Mouse (Mus musculus): Measurements from ENCODE around the gene Gnai2. TPM values are rescaled to one million over a fixed set of nuclear protein-coding genes. Genes with fewer than 3 reads are reported as not detected.
A peak's percentile ranks its signal among the peaks of the same experiment; 100 is the strongest.

Gnai2 gene
- polyA plus RNA-seq, 1 experiment from 2014 or later = 233 TPM

DNA sequence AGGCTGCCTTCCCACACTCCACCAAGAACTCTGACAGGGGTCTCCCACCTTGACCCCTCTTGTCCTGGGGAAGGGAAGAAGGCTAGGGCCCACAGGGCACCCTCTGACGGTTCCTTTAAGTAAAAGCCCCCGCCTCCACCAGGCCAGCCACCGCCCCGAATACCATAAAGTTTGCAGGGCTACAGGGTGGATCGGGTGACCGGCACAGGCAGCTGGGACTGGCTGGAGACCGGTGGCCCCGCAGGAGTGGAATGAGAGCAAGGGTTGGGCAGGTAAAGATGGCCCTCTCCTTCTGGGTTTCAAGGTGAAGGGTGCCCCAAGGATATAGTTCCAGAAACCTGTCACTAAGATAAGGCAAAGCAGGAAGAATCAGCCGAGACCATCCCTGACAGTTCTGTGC lies 28.6 kb downstream of the Gnai2 start:
- 24% methylated on average over 9 of the region's 9 CpGs for WGBS
- Histone ChIP-seq H3K27ac (ENCODE audit: low read depth, low read length) (no peak overlapping the region), H3K9ac (ENCODE audit: low read depth, low read length) (no peak overlapping the region), H3K9me3 (ENCODE audit: control insufficient read depth, low read length) (no peaks in the 10 kb centered on the region), H3K36me3 (ENCODE audit: control insufficient read depth, insufficient read depth, low read length) (no peaks in the 10 kb centered on the region), H3K4me3 (ENCODE audit: low read depth, low read length) (no peak overlapping the region), H3K4me1 (replicated peaks; ENCODE audit: control insufficient read depth, insufficient read depth, low read length) (peaks cover 26% of the 10 kb centered on the region), H3K4me2 (no peak overlapping the region), H3K27me3 (replicated peaks; ENCODE audit: control insufficient read depth, insufficient read depth, low read length) (no peaks in the 10 kb centered on the region; the same call in 1 of the 2 replicates)
- ATAC-seq (replicated peaks; ENCODE audit: low FRiP score) = no peak
- DNase-seq (ENCODE audit: low spot score) = no peak

- H3K4me2 ChIP-seq = no peak overlapping the region
- H3K27ac ChIP-seq (ENCODE audit: low read depth, low read length) = no peak overlapping the region
- H3K36me3 ChIP-seq (ENCODE audit: control insufficient read depth, insufficient read depth, low read length) = no peaks in the 10 kb centered on the region
- H3K9ac ChIP-seq (ENCODE audit: low read depth, low read length) = no peak overlapping the region
- peaks cover 8% of the 10 kb centered on the region for H3K27me3 ChIP-seq (replicated peaks; ENCODE audit: control insufficient read depth, insufficient read depth, low read length)
- H3K4me3 ChIP-seq (ENCODE audit: low read depth, low read length) = no peak overlapping the region
- WGBS = 48% methylated on average over 23 of the region's 23 CpGs
- DNase-seq (ENCODE audit: low spot score) (no peak), ATAC-seq (replicated peaks; ENCODE audit: low FRiP score) (no peak)
- peaks cover 21% of the 10 kb centered on the region for H3K4me1 ChIP-seq (replicated peaks; ENCODE audit: control insufficient read depth, insufficient read depth, low read length)
- H3K9me3 ChIP-seq (ENCODE audit: control insufficient read depth, low read length) = no peaks in the 10 kb centered on the region
Observed at GRCm38 (mm10) chr9:107605041-107605661, 30.0 kb downstream of the Gnai2 start.

DNA sequence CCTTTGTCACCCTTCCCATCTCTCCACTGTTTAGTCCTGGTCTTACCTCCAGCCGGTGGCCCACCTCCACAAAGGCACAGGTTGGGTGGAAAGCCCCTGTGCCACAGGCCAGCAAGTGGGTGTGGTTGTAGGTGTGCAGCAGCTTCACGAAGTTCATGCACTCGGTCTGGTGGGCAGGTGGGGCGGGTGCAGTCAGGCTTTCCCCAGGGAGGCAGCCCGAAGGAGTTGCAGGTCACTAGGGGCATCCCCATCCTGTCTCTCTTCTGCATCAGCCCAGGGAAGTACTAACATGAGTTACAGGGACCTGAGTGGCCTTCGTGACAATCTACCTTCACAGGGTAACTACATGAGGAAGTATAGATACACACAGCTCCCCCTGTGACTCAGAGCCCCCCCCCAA lies 31.9 kb downstream of the Gnai2 start:
- Histone ChIP-seq H3K4me2 (no peak overlapping the region), H3K36me3 (ENCODE audit: control insufficient read depth, insufficient read depth, low read length) (no peaks in the 10 kb centered on the region), H3K27ac (ENCODE audit: low read depth, low read length) (no peak overlapping the region), H3K9me3 (ENCODE audit: control insufficient read depth, low read length) (no peaks in the 10 kb centered on the region), H3K4me3 (ENCODE audit: low read depth, low read length) (no peak overlapping the region), H3K27me3 (replicated peaks; ENCODE audit: control insufficient read depth, insufficient read depth, low read length) (peaks cover 24% of the 10 kb centered on the region), H3K4me1 (replicated peaks; ENCODE audit: control insufficient read depth, insufficient read depth, low read length) (peaks cover 15% of the 10 kb centered on the region), H3K9ac (ENCODE audit: low read depth, low read length) (no peak overlapping the region)
- ATAC-seq (replicated peaks; ENCODE audit: low FRiP score) (no peak), DNase-seq (ENCODE audit: low spot score) (no peak)
- WGBS = 72% methylated on average over 6 of the region's 6 CpGs

- peak overlapping the region; percentile 18; the same call in 1 of the 2 replicates for H3K4me3 ChIP-seq (ENCODE audit: low read depth, low read length)
- peak overlapping the region; percentile 44 for H3K4me2 ChIP-seq
- WGBS = 7% methylated on average over 10 of the region's 10 CpGs
- ATAC-seq (replicated peaks; ENCODE audit: low FRiP score) = peak; percentile 69
- peaks cover 24% of the 10 kb centered on the region for H3K27me3 ChIP-seq (replicated peaks; ENCODE audit: control insufficient read depth, insufficient read depth, low read length)
- no peaks in the 10 kb centered on the region for H3K9me3 ChIP-seq (ENCODE audit: control insufficient read depth, low read length)
- peaks cover 10% of the 10 kb centered on the region for H3K4me1 ChIP-seq (replicated peaks; ENCODE audit: control insufficient read depth, insufficient read depth, low read length)
- H3K9ac ChIP-seq (ENCODE audit: low read depth, low read length) = no peak overlapping the region
- peak; percentile 91 for DNase-seq (ENCODE audit: low spot score)
- H3K36me3 ChIP-seq (ENCODE audit: control insufficient read depth, insufficient read depth, low read length) = no peaks in the 10 kb centered on the region
- no peak overlapping the region for H3K27ac ChIP-seq (ENCODE audit: low read depth, low read length)
Observed at GRCm38 (mm10) chr9:107602068-107602648, 33.0 kb downstream of the Gnai2 start.

DNA sequence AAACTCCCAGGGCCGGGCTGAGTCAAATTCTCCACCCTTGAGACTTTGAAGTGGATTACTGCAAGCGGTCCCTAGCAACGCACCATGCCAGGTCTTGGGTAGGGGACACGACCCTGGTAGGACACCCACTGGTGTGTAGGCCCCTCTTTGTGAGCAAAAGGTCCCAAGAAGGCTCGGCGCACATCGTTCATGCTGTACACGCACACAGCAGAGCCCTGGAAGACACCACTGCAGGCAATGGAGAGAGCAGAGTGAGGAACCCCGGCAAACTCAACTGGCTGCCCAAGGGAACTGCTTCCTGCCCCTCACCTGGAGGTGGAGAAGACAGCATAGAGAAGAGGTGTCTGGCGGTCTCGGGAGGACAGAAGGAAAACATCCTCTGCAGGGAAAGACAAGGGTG lies 33.9 kb downstream of the Gnai2 start:
- Histone ChIP-seq H3K9me3 (ENCODE audit: control insufficient read depth, low read length) (no peaks in the 10 kb centered on the region), H3K4me2 (no peak overlapping the region), H3K36me3 (ENCODE audit: control insufficient read depth, insufficient read depth, low read length) (no peaks in the 10 kb centered on the region), H3K9ac (ENCODE audit: low read depth, low read length) (no peak overlapping the region), H3K27me3 (replicated peaks; ENCODE audit: control insufficient read depth, insufficient read depth, low read length) (peaks cover 24% of the 10 kb centered on the region), H3K4me1 (replicated peaks; ENCODE audit: control insufficient read depth, insufficient read depth, low read length) (peaks cover 8% of the 10 kb centered on the region), H3K27ac (ENCODE audit: low read depth, low read length) (no peak overlapping the region), H3K4me3 (ENCODE audit: low read depth, low read length) (no peak overlapping the region)
- DNase-seq (ENCODE audit: low spot score) (no peak), ATAC-seq (replicated peaks; ENCODE audit: low FRiP score) (no peak)
- 85% methylated on average over 11 of the region's 11 CpGs for WGBS

- H3K27me3 ChIP-seq (replicated peaks; ENCODE audit: control insufficient read depth, insufficient read depth, low read length) = peaks cover 24% of the 10 kb centered on the region
- peaks cover 8% of the 10 kb centered on the region for H3K4me1 ChIP-seq (replicated peaks; ENCODE audit: control insufficient read depth, insufficient read depth, low read length)
- peaks cover 2% of the 10 kb centered on the region; the same call in 1 of the 2 replicates for H3K36me3 ChIP-seq (ENCODE audit: control insufficient read depth, insufficient read depth, low read length)
- H3K4me3 ChIP-seq (ENCODE audit: low read depth, low read length) = no peak overlapping the region
- no peak overlapping the region for H3K9ac ChIP-seq (ENCODE audit: low read depth, low read length)
- no peak overlapping the region for H3K27ac ChIP-seq (ENCODE audit: low read depth, low read length)
- WGBS = 70% methylated on average over 12 of the region's 12 CpGs
- ATAC-seq (replicated peaks; ENCODE audit: low FRiP score) (no peak), DNase-seq (ENCODE audit: low spot score) (no peak)
- no peak overlapping the region for H3K4me2 ChIP-seq
- H3K9me3 ChIP-seq (ENCODE audit: control insufficient read depth, low read length) = no peaks in the 10 kb centered on the region
Observed at GRCm38 (mm10) chr9:107600745-107601144, 34.4 kb downstream of the Gnai2 start.

DNA sequence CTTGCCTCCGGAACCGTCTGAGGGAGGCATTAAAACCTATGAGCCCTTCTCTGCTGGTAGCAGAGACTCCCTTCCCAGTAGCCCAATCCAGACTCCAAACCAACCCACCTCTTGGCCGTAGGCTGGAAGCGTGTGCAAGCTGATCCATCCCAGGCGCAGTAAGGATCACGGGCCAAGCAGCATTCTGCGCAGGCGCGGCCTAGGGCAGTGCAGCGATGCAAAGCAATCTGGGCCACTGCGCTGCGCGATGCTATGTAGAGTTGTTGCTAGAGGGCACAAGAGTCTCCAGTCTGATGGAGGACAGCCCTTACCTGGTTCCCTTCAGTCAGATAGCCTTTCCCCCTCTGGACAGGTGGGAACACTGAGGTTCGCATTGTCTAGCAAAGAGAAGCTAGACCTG lies 35.3 kb downstream of the Gnai2 start:
- no peak overlapping the region for H3K9ac ChIP-seq (ENCODE audit: low read depth, low read length)
- peaks cover 4% of the 10 kb centered on the region for H3K4me1 ChIP-seq (replicated peaks; ENCODE audit: control insufficient read depth, insufficient read depth, low read length)
- 64% methylated on average over 14 of the region's 14 CpGs for WGBS
- DNase-seq (ENCODE audit: low spot score) (no peak), ATAC-seq (replicated peaks; ENCODE audit: low FRiP score) (no peak)
- no peaks in the 10 kb centered on the region for H3K9me3 ChIP-seq (ENCODE audit: control insufficient read depth, low read length)
- no peak overlapping the region for H3K4me2 ChIP-seq
- peaks cover 3% of the 10 kb centered on the region; the same call in 1 of the 2 replicates for H3K36me3 ChIP-seq (ENCODE audit: control insufficient read depth, insufficient read depth, low read length)
- H3K4me3 ChIP-seq (ENCODE audit: low read depth, low read length) = no peak overlapping the region
- H3K27ac ChIP-seq (ENCODE audit: low read depth, low read length) = no peak overlapping the region
- peaks cover 24% of the 10 kb centered on the region for H3K27me3 ChIP-seq (replicated peaks; ENCODE audit: control insufficient read depth, insufficient read depth, low read length)

GRCm38 (mm10) chr9:107599433-107599832 lies 35.7 kb downstream of the Gnai2 start:
- Histone ChIP-seq H3K27ac (ENCODE audit: low read depth, low read length) (no peak overlapping the region), H3K4me1 (replicated peaks; ENCODE audit: control insufficient read depth, insufficient read depth, low read length) (peaks cover 4% of the 10 kb centered on the region; the same call in 1 of the 2 replicates), H3K9me3 (ENCODE audit: control insufficient read depth, low read length) (no peaks in the 10 kb centered on the region), H3K36me3 (ENCODE audit: control insufficient read depth, insufficient read depth, low read length) (peaks cover 7% of the 10 kb centered on the region; the same call in 1 of the 2 replicates), H3K4me3 (ENCODE audit: low read depth, low read length) (no peak overlapping the region), H3K27me3 (replicated peaks; ENCODE audit: control insufficient read depth, insufficient read depth, low read length) (peaks cover 24% of the 10 kb centered on the region), H3K9ac (ENCODE audit: low read depth, low read length) (no peak overlapping the region), H3K4me2 (no peak overlapping the region)
- no peak for ATAC-seq (replicated peaks; ENCODE audit: low FRiP score)
- 81% methylated on average over 9 of the region's 9 CpGs for WGBS
- DNase-seq (ENCODE audit: low spot score) = no peak

DNA sequence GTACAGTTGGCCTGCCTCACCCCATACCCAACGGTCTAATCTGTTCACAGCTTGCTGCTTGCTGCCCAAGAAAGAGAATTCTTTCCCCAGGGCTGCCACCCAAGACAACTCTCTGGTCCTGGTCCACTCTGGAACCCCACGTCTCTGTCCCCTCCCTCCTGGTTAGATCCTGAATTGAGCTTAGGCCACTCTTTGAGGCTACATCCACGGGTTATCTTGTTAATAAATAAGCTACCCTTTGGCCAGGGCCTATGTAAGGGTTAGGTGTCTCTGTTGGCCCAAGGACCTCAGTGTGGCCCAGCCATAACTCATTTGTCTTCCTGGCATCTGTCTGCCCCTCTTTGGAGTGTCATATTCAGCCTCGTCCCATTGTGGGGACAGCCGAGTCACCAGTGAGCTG lies 36.8 kb downstream of the Gnai2 start:
- 66% methylated on average over 5 of the region's 5 CpGs for WGBS
- ATAC-seq (replicated peaks; ENCODE audit: low FRiP score) = no peak
- H3K4me1 ChIP-seq (replicated peaks; ENCODE audit: control insufficient read depth, insufficient read depth, low read length) = peaks cover 4% of the 10 kb centered on the region; the same call in 1 of the 2 replicates
- H3K9ac ChIP-seq (ENCODE audit: low read depth, low read length) = no peak overlapping the region
- peaks cover 16% of the 10 kb centered on the region for H3K36me3 ChIP-seq (ENCODE audit: control insufficient read depth, insufficient read depth, low read length)
- H3K27me3 ChIP-seq (replicated peaks; ENCODE audit: control insufficient read depth, insufficient read depth, low read length) = peaks cover 24% of the 10 kb centered on the region
- DNase-seq (ENCODE audit: low spot score) = no peak
- H3K9me3 ChIP-seq (ENCODE audit: control insufficient read depth, low read length) = no peaks in the 10 kb centered on the region
- no peak overlapping the region for H3K4me2 ChIP-seq
- H3K4me3 ChIP-seq (ENCODE audit: low read depth, low read length) = no peak overlapping the region
- no peak overlapping the region for H3K27ac ChIP-seq (ENCODE audit: low read depth, low read length)

Data from liver, embryonic 11.5 days (tissue).